Mouse (Mus musculus) brown adipose tissue, adult 24 weeks (tissue): ENCODE results near the gene U2af2. TPM values are rescaled to one million over a fixed set of nuclear protein-coding genes. Genes with fewer than 3 reads are reported as not detected.

Experiments used
- H3K27ac ChIP-seq: fragments of 200-500 bp; replicated peaks from 2 replicates; pipeline ENCODE4 v1.5.1; 2012; ENCODE audit warnings: low read depth, mild to moderate bottlenecking, low read length
- H3K4me1 ChIP-seq: fragments of 200-500 bp; 2 replicates; pipeline ENCODE4 v1.6.1; 2012; ENCODE audit warnings: low read length, mixed read lengths; ENCODE audit not compliant: control insufficient read depth, insufficient read depth, insufficient read length
- H3K4me3 ChIP-seq: fragments of 200-500 bp; 2 replicates; pipeline ENCODE4 v1.5.1; 2012; ENCODE audit warnings: low read depth, mild to moderate bottlenecking, low read length, moderate library complexity; ENCODE audit not compliant: insufficient read depth
- polyA plus RNA-seq: library from polyadenylated mRNA; stranded (reverse); fragments of >200 nt; gene quantifications from 2 replicates; pipeline ENCODE4 v1.2.4, GENCODE M21; 2012; ENCODE audit not compliant: missing spikeins, insufficient read depth, insufficient read length

Gene U2af2
- polyA plus RNA-seq, 1 experiment = 44.6 TPM

- H3K27ac ChIP-seq = peak overlapping the region; percentile 88
- H3K4me3 ChIP-seq = peak overlapping the region; percentile 71
- peaks cover 23% of the 10 kb centered on the region for H3K4me1 ChIP-seq
Observed at GRCm38 (mm10) chr7:5079365-5080009, 17.5 kb downstream of the U2af2 start.

DNA sequence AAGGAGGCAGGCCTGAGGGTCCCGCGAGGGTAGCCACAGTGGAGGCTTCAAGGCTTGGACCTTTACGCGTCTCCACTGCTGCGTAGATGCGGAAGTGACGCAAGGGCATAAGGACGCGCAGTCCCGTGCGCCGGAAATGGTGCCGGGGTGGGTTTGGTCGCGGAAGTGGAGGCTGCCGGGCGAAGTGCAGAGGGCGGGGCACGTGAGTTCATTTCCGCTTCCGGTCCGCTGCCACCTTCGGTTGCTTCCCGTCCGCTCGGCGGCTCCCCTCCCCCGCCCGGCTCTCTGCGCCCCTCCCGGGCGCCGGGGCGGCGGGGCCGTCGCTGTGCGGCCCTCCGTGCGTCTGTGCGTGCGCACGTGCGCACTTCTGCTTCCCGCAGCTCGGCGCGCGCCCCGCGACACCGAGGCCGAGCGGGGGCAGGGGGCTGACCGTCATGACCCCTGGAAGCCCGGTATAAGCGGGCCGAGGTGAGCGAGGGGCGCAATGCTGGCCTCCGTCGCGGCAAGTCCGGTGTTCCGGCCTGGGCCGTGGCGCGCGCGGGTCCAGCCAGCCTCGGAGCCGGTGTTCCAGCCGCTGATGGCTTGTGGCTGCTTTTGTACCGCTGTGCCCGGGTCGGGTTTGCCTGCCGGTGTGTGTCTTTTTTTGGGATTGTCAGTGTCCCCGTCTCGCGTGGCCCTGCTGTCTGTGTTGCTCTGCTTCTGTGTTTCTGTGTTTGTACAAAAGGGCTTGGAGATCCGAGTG, 18.2 kb downstream of the U2af2 start, which contains the start of gene Epn1:
Gene Epn1, plus strand, starts transcription at position 226 of the 742 bp plus-strand sequence.
- Histone ChIP-seq H3K4me3 (peak within 1 kb of the TSS; percentile 86), H3K27ac (peak within 1 kb of the TSS; percentile 88), H3K4me1 (peaks cover 27% of the 10 kb centered on the region)

DNA sequence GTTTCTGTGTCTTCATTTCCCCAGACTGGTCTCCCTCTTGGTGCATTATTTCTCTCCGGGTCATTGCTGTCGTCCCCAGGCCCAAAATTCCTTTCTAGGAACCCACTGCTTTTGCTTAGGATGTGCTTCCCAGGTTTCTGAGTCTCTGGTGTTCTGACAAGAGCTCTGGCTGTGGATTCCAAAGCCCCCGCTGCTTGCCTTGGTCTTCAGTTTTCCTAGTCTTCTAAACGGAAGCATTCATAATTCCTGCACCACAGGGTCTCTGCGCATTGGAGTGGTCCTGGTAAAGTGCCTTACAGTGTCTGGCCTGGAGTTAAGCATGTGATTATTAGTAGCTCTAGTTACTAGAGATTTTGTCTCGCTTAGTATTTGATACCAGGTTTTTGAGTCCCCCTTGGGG, 18.9 kb downstream of the U2af2 start:
- Histone ChIP-seq H3K4me1 (peaks cover 27% of the 10 kb centered on the region), H3K4me3 (peak overlapping the region; percentile 86), H3K27ac (peak overlapping the region; percentile 83)

DNA sequence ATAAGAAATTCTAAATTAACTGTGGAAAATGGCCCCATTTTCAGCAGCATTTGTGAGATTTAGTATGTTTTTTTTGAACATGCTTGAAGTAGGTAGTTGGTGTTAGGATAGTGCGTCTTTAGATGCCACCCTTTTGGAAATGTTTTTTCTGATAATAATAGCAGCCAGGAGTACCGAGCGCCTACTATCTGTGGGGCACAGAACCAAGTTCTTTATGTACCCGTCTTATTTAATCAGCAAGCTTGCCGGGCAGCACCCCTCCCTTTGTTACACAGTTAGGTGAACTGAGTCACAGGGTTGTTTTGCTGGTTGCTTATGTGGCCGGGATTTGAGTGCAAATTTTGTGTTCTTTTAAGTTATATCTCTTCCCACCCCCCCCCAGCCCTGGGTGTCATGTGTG, 19.3 kb downstream of the U2af2 start:
- Histone ChIP-seq H3K4me1 (peaks cover 27% of the 10 kb centered on the region), H3K4me3 (peak overlapping the region; percentile 47), H3K27ac (no peak overlapping the region)

- 0 out of 2 replicates have a peak overlapping the region, but pooled peaks have one; percentile 1 for H3K27ac ChIP-seq
- H3K4me3 ChIP-seq = peak overlapping the region; percentile 47; the same call in 1 of the 2 replicates
- H3K4me1 ChIP-seq = peaks cover 27% of the 10 kb centered on the region
Observed at GRCm38 (mm10) chr7:5081939-5082338, 20.0 kb downstream of the U2af2 start.

DNA sequence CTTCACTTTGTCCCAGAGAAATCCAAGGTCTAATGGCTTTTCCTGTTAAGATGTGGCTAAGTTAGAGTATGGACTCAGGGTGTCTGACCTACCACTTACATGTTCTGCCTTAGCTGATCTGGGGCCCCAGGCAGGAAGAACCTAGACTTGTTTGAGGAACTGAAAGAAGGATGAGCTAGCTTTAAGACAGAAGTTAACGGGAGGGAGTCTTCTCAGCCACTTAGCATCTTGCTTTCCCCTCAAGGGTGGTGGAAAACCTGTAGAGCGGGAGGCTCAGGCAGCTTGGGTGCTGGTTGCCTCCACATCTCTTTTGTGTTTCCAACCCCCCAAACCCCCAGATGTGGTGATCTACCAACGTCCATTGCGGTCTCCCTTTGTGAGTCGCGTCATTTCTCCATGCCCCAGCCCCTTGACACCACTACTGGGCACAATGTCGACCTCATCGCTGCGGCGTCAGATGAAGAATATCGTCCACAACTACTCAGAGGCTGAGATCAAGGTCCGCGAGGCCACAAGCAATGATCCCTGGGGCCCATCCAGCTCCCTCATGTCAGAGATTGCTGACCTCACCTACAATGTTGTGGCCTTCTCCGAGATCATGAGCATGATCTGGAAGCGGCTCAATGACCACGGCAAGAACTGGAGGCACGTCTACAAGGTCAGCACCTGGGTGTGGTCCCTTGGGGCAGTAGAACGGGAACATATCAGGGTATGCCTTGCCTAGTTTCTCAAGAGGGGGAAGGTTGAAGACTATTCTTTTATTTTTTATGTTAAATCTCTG, 21.6 kb downstream of the U2af2 start:
- Histone ChIP-seq H3K4me3 (peak overlapping the region; percentile 32), H3K27ac (peak overlapping the region; percentile 64), H3K4me1 (peaks cover 27% of the 10 kb centered on the region)

- Histone ChIP-seq H3K27ac (no peak overlapping the region), H3K4me3 (no peak overlapping the region), H3K4me1 (peaks cover 29% of the 10 kb centered on the region)
Observed at GRCm38 (mm10) chr7:5085512-5085911, 23.6 kb downstream of the U2af2 start.

DNA sequence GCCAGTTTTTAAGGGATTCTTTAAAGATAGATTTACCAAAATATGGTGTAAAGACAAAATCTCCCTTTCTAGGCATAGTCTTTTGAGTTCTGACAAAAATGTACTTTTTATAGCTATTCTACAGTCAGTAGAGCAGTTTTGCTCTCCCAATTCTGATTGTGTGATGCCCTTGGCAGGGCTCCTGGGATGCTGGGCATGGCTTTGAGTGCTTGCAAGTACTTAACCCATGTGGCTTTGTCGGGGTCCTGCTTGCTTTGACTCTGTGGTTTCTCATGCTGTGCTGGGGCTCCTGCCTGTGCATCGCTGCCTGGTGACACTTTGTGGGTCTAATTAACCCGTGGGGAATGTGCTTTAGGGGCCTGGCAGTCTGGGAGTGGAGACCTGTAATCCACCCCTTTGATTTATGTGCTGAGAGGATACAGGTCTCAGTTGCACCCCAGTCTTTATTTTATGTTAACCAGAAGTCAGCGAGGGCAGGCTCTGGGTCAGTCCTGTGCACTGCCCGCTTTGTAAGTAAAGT, 25.0 kb downstream of the U2af2 start:
- no peak overlapping the region for H3K27ac ChIP-seq
- H3K4me3 ChIP-seq = no peak overlapping the region
- H3K4me1 ChIP-seq = peaks cover 24% of the 10 kb centered on the region

GRCm38 (mm10) chr7:5087886-5088285, 25.9 kb downstream of the U2af2 start:
- Histone ChIP-seq H3K4me1 (peaks cover 18% of the 10 kb centered on the region), H3K27ac (no peak overlapping the region), H3K4me3 (no peak overlapping the region)

DNA sequence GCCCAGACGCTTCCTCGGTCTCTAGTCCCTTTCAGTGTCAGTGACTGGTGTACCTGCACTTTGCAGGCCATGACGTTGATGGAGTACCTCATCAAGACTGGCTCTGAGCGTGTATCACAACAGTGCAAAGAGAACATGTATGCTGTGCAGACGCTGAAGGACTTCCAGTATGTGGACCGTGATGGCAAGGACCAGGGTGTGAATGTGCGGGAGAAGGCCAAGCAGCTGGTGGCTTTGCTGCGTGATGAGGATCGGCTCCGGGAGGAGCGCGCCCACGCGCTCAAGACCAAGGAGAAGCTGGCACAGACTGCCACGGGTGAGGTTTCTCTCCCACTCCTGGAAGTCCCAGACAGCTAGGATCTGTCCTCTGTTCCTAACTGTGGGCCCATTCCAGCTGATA, 27.9 kb downstream of the U2af2 start:
- Histone ChIP-seq H3K27ac (no peak overlapping the region), H3K4me1 (peaks cover 7% of the 10 kb centered on the region; the same call in 1 of the 2 replicates), H3K4me3 (no peak overlapping the region)

DNA sequence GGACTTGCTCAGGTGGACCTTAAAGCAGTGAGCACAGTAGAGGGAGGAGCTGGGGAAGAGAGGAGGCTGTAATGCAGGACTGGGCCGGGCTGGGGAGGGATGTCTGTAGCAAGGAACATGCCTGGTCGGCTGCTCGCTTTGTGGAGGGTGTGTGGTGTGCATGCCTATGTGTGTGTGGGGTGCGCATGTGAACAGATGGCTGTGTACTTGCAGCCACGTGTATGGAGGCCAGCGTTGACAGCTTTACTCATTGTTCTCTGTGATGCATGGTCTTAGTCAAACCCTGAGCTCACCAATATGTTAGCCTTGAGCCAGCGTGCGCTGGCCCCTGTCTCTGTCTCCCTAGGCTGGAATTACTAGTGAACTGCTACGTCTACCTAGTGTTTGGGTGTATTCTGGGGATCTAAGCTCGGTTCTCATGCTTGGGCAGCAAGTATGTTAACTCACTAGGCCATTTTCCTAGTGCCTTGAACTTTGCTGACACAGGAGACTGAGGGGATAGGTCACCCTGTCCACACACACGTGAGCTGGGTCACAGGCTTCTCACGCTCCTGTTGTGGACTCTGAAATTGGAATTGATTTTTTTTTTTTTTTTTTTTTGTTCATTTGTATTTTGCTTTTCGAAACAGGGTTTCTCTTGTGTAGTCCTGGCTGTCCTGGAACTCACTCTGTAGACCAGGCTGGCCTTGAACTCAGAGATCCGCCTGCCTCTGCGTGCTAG, 29.2 kb downstream of the U2af2 start:
- no peak overlapping the region for H3K27ac ChIP-seq
- no peak overlapping the region for H3K4me3 ChIP-seq
- H3K4me1 ChIP-seq = 0 out of 2 replicates have a peak, but pooled peaks cover 5% of the 10 kb centered on the region

DNA sequence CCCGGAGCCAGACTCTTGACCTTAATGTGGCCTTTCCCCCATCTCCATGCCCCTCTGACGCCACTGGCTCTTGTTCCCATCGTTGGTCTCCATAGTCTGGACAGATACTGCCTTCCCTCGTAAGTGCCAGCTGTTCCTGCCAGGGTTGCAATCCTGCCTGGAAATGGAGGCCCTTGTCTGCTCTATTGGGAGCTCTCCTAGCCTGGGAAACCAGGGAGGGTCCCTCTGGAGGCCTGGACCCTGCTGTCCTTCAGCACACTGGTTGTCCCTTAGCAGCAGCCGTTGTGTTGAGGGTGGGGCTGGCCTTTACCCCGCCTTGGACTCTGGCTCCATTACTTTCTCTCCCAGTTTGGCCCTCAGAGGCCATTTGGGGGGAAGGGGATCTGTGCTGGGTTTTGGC, 30.4 kb downstream of the U2af2 start:
- no peak overlapping the region for H3K4me3 ChIP-seq
- H3K4me1 ChIP-seq = 0 out of 2 replicates have a peak, but pooled peaks cover 5% of the 10 kb centered on the region
- no peak overlapping the region for H3K27ac ChIP-seq

- Histone ChIP-seq H3K4me1 (0 out of 2 replicates have a peak, but pooled peaks cover 5% of the 10 kb centered on the region), H3K27ac (no peak overlapping the region), H3K4me3 (no peak overlapping the region)
Observed at GRCm38 (mm10) chr7:5092831-5093510, 31.0 kb downstream of the U2af2 start.

GRCm38 (mm10) chr7:5098769-5099168, 36.8 kb downstream of the U2af2 start:
- H3K27ac ChIP-seq = no peak overlapping the region
- H3K4me3 ChIP-seq = no peak overlapping the region
- H3K4me1 ChIP-seq = no peaks in the 10 kb centered on the region
